Mouse (Mus musculus): ENCODE measurements around the gene Rgr. TPM values are rescaled to one million over a fixed set of nuclear protein-coding genes. Genes with fewer than 3 reads are reported as not detected.
"Not testable (repeated sequence)": the region's sequence is repeated elsewhere in the genome, so short reads cannot be mapped to it uniquely, and the experiment has no call there.

Rgr gene
- total RNA-seq, 2 experiments from 2014 or later, result 0.19 TPM; not detected in 1

- no peak for DNase-seq
Observed at GRCm38 (mm10) chr14:37002852-37003251, 45.9 kb downstream of the Rgr start.

GRCm38 (mm10) chr14:37000780-37001179 lies 48.0 kb downstream of the Rgr start:
- not testable (repeated sequence) for DNase-seq

- DNase-seq, result no peak
Observed at GRCm38 (mm10) chr14:36989784-36990183, 59.0 kb downstream of the Rgr start.

GRCm38 (mm10) chr14:36985693-36986092 lies 63.1 kb downstream of the Rgr start:
- DNase-seq, result no peak

Other genes starting within 250 kb of the Rgr start
- 10 to 100 TPM; 58.0 to 65.8 TPM for gene Ccser2, start 80.2 kb downstream of the Rgr start, total RNA-seq (2021)
- gene Lrit1, start 5.9 kb upstream of the Rgr start, total RNA-seq (2021), result not detected
- not detected for gene Lrit2, start 19.0 kb upstream of the Rgr start, total RNA-seq (2021)
- not detected for gene Cdhr1, start 49.4 kb upstream of the Rgr start, total RNA-seq (2021)
- gene 2610528A11Rik, start 65.1 kb upstream of the Rgr start, total RNA-seq (2021), result under 1 TPM; 0.38 to 0.41 TPM
- 100 to 1,000 TPM; 369 to 406 TPM for gene Ghitm, start 86.3 kb upstream of the Rgr start, total RNA-seq (2021)

All from gastrocnemius, postnatal 25 days (tissue).